Mouse (Mus musculus) retina, embryonic 14.5 days (tissue): ENCODE measurements around the gene Fgf18.

Source experiments
- DNase-seq: peaks from one replicate; pipeline ENCODE4 v3.0.0-alpha.2; 2015; ENCODE audit warnings: low spot score

Fgf18 gene

DNA sequence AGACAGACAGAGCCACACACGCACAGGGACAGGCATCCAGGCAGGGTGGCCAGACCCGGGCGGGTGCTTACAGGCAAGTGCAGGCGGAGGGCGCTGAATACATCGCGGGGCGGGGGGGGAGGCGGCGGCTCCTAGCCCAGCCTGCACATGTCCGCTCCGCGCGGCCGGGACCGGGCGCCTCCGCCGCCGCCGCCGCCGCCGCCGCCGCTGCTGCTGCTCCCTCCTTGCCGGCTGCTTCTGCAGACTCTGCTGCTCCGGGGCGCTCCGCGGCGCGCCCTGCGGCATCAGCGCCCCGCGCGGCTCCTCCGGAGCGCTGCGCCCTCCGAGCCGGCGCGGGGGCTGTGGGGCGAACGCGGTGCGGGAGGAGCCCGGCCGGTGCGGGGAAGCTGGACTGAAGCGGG is at the start of gene Fgf18:
Fgf18 (minus strand) TSS at position 230 of the 401 bp plus-strand sequence.
- peak; percentile 64 for DNase-seq

DNA sequence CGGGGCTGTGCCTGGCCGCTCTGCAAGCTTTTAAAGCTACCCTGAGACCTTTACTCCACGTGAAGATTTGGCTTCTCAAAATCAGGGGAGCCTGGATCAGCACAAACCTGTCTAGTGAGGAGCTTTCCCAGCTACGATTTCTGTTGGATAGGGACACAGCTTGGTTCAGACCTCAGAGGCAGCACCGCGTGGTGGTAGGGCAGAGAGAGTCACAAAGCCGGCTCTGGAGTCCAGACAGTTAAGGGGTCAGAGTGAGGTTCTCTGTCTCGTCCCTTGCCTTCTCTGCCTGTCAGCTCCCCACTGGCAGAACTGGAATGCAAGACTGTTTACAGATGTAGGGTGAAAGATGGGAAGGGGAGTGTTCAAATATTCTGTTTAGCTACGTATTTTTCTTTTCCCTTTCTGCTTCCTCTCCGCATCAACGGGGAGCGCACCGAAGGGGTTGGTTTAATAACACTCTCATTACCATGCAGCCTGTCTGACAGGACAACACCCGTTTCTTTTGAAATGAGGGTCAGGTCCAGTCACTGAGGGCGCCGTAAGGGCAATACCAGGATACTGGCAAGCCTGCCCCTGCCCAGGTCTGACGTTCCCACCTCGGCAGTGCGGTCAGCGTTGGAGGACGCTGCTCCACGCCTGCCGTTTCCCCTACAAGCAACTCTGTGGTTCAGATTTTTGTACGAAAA is 49.4 kb upstream of the Fgf18 start:
- DNase-seq, result no peak

DNA sequence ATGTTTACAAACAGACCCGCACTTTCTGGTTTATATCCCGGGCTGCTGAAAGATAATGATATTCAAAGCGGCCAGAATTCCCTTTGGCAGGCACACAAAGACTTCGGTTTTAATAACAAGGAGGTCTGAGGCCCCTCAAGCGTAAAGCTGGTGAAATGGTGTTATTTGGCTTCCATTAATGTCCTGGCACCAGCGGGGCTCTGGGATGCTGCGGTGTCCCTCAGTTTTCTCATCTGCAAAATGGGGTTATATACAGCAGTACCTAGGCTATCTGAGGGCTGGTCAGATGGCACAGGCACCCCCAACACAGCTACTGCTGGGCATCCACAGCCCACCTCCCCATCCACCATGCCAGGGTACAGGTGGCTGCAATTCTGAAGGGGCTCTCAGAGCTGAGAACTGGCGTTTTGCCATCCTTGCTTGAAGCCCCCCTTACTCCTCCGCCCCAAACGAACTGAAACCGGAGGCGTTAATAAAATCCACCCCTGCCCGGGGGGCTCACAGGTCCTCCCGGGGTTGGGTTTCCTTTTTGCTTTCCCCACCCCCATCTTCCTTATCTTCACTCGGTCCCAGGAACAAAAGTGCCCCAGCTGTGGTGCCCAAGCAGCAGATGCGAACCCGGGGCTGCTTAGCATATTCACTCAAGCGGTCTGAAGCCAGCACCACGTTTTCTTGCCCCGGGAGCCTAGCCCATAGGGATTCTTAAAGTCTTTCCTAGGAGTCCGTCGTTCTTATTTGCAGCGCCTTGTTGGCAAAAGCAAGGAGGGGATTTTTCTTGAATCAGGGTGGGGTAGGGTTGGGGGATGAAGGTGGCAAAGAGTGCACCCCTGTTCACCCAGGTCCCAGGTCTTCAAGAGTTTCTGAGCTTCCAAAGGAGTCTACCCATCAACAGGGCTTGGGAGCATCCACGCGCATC is 48.6 kb upstream of the Fgf18 start:
- no peak for DNase-seq

DNA sequence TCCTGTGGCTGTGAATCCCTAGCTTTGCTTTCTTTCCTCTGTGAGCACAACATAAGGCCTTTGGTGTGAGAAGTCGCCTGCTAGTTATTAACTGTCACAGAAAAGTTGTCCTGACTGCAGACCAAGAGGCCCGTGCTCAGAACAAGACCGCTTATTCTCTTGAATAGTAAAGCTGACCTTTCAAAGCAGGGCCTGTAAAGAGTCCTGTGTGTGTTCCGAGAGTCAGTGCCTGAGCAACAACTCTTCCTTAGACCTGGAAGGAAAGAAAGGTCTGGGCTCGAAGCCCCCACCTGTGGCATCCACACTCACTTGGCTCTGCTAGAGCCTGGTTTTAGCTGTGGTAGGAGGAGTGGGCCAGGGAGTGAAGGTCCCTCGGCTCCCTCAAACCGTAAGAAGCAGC is 47.9 kb upstream of the Fgf18 start:
- no peak for DNase-seq

DNA sequence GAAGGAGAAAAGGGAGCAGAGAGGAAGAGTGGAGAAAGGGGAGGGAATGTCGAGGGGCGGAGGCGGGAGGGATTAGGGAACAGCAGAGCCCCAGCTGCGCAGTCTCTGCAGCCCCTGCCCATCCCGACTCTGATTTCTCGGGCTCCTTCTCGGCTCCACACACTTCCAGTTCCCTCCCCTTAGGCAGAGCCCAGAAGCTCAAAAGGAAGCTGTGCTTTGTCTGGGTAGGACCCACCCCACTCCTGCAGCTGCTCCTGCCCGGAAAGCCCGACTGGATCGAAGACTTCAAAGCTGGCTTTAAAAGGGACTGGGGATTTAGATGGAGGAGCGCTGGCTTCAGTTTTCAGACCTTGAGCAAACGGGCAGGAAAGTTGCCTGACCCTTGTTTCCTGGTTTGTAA is 46.5 kb upstream of the Fgf18 start:
- DNase-seq, result no peak

DNA sequence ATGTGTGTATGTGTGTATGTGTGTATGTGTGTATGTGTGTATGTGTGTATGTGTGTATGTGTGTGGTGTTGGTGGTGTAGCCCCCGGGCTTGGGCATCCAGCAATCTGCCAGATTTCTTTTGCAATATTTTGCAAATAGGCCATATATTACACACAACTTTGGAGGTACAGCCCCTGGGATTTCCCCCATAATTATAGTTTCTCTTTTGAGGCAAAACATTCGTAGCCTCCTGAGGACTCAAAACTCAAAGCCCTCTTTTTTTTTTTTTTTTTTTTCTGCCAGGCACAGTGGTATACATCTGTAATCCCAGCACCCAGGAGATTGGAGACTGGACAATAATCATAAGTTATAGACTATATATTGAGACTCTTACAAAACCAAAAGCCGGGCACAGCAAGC is 34.6 kb upstream of the Fgf18 start:
- no peak for DNase-seq

DNA sequence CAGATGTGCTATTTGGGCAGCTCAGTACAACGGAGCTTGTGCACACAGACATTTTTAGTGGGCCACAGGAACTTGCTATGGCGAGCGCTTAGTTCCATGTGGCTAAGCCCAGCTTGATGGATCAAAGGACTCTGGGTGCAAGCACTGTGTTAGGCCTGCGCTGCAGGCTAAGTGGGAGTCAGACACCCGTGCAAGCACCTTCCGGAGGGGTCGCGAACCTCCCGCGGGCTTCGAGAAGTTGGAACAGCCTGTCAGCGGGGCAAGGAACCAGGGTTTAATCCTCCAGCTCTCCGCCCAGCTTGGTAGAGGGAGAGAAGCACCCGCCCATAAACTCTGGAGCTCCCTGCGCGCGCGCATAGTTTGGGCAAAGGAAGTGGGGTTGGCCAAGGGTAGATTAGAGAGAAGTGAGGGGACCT is 33.5 kb upstream of the Fgf18 start:
- DNase-seq, result peak; percentile 51

DNA sequence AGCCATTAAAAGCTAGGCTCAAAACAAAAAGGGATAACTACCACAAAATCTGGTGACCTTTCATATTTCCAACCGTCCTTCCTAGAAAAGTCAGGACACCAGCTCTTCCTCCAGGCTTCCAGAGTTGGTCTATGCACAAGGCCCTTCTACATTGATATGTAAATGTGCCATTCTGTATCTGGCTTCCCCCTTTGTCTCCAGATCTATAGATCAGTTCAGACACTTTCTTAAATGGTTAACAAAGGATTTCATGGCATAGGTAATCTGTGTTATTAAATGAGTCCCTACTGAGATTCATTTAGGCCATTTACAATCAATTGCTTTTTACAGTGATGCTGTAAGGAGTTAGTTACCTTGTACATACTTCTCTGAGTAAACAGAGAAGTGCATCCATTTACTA is 32.6 kb upstream of the Fgf18 start:
- no peak for DNase-seq

DNA sequence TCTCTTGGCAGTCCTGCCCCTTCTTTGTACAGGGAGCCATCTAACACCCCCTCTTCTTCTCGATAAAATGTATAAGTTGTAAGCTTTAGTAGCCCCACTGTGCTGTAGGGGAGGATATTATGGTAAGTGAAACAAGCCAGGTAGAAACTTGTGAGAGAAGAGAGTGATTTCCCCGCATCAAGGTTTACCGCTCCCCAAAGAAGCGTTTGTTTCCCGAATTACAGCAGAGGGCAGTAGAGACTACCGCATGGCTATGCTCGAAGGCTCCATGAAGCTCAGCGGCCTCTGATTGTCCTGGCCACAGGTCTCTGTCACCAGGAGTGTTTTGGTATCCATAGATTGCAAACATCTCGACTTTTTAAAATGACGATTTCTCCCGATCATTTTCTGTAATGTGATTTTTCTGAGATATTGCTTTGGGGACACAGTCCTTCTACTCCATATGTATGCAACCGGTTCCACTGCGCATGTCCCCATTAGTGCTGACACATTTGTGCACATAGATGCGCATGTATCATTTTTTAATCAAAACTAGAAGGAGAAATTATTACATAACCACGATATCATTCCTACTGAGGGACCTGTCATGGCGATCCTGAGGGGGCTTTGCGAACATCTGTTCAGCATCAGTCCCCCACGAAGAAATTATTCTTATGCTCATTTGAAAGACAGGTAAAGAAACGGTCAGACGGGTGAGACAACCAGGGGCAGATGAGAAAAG is 29.5 kb upstream of the Fgf18 start:
- DNase-seq, result peak; percentile 84

DNA sequence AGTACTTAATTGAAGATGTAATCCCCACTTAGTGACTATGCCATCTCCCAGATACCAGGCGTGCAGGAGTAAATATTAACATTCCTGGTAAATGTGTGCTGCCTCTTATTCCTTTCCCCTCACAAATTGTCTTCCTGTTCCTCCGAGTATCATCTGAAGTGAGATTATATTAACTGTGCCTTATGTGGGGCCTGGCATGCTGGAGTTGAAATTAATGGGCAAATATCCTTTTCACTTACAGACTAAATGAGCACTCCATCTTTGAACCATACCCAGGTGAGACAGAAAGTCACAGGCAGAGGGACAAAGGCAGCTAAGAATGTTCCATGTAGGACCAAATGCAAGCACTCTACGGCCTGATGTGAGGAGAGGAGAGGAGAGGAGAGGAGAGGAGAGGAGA is 28.6 kb upstream of the Fgf18 start:
- DNase-seq, result no peak

DNA sequence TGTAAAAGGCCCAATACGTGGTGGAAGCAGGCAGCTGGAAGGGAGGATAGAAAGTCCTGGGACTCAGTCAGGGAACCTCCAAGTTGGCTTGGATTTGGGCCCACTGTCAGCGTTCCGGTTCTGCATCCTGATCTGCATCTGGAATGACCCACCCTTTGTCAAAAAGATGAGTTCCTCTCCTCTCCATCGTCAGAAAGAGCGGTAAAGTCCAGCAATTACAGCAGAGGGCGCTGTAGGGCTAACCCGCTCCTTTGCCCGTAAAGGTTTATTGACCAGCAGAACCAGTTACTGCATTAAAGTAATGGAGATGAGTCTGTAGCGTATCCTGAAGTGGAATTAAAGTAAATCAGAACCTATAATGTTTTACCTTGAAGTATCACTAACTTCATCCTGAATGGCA is 23.3 kb upstream of the Fgf18 start:
- peak; percentile 83 for DNase-seq

DNA sequence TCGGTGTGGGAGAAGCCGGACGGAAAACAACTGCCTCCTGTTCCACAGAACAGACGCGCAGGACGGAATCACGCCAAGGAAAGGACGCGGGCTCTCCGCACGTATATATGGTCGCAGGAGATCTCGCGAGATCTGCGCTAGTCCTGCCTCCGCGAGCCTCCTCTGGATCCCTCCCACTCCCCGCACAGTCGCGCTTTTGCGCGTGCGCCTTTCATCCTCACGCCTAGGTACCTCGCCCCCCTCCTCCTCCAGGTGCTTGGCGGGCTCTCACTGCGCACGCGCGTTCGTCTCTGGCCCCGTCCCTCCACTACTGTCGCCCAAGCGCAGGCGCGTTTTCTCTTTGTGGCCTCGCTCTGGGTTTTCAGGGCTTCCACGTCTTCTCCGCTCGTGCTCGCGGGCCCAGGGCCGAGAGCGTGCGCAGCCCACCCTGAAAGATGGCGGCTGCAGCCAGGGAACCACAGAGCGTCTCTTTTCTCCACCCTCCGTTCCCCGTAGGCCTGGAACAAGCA is 15.9 kb upstream of the Fgf18 start, which contains the start of gene Npm1:
Npm1 (minus strand) TSS at position 209 of the 509 bp plus-strand sequence.
- DNase-seq, result peak; percentile 100

DNA sequence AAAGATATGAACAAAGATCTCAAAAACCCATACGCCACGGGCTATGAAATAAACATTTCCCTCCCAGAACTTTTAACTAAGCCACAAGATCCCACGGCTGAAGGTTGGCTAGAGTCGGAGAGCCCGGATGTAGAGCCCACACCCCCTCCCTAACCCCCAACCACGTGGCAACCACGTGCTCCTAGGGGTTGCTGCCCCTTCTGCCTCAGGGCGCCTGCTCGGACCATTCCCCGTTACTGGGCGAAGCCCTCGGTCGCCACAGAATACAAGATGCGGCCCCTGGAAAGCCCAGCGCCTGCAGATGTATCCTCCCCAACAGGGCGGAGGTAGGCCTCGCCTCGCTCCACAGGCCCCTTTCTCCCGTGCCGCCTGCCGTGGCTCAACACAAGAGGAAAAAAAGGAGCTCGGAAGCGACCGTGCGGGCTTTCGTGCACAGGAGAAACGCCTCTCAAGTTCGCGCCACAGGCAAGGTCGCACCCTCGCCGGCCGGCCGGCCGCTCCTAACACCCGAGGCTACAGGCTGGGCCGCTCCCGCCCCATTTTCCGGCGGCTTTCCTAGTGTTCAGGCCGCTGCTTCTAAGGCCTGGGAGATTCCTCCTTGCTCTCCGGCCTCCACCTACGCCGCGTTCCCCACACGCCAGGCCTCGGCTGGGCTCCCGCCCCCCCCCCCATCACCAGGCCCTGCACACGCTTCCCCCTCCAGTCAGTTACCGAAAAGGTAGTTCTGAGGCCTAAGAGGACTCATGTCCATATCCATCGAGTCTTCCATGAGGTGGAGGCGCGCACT is 15.2 kb upstream of the Fgf18 start:
- peak; percentile 82 for DNase-seq

DNA sequence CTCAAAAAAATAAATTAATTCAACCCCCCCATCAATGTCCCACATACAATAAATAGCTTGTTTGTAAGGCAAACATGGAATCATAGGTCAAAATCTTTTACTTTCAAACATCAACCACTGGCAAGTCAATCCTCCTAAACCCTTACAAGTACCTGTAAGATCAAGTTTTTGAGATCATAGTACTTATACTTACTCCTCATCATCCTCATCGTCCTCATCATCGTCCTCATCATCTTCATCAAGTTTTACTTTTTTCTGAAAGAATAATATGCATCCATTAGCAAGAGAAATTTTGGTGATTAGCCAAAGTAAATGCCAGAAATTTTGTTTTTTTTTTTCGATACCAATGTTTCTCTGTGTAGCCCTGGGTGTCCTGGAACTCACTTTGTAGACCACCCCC is 12.5 kb upstream of the Fgf18 start:
- DNase-seq, result no peak

DNA sequence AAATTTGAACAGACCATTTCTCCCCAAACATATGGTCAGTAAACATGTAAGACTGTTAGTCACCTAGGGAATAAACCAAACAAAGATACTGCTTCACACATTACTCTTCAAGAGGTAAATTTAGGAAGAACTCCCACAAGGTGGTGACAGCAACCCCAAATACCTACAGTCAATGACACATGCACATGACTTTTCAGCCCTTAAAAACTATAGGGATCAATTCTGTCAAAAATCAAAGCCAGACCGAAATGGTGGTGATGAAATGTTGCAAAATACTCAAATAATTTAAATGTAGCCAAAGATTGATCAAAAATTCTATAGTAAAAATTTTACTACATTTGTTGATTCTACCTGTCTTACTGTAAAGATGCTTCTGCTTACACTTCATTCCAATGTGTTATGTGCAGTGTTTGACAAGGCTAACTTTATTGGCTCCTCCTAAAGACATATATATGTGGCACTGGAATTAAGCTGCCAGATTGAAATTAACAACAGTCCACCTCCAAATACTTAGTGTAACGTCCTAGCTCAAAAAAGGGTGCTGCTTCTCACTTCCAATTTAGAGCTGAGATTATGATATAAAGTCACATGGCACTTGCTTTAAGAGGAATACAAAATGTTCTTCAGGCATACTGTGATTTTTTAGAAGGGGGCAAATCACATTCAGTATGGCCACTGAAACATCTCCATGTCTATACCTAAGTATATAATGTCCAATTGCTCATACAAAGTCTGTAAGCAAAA is 10.4 kb upstream of the Fgf18 start:
- DNase-seq, result no peak

DNA sequence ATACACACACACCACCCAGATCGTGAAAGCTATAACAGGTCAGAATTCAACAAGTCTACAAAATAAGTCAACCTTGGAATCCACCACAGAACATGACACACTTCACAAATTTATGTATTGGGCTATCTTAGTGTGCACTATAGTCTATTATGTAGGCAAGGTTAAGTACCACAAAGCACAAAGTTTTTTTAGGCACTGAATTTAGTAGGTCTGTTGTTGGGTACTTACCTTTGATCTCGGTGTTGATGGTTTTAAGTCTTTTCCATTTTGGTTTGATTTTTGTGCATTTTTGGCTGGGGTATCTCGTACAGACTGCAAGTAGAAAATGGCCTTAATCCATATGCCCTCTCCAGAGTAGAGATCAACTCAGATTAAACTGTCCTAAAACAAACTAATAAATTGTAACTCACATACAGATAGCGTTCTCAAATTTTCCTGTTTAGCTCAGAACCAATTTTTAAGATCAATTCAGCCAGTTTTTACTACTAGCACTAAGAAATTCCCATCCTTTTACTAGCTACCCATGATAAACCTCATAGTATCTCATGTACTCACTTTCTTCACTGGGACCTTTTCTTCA is 9.3 kb upstream of the Fgf18 start:
- DNase-seq, result no peak

DNA sequence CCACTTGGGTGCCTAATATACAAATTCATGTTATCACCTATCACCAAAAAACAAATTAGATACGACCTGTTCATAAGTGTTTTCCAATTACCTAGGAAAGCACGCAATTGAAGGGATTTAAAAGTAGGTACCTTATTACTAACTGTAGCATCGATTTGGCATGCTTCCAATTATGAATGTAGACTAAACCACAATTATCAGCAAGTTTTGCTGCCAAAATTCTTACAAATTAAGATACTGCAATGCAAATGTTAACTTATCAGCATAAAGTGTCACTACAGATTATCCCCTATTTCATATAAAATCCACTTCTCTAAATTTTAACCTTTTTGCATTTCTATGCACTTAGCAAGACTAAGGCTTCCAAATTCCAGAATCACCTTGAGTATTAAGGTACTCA is 7.3 kb upstream of the Fgf18 start:
- no peak for DNase-seq

DNA sequence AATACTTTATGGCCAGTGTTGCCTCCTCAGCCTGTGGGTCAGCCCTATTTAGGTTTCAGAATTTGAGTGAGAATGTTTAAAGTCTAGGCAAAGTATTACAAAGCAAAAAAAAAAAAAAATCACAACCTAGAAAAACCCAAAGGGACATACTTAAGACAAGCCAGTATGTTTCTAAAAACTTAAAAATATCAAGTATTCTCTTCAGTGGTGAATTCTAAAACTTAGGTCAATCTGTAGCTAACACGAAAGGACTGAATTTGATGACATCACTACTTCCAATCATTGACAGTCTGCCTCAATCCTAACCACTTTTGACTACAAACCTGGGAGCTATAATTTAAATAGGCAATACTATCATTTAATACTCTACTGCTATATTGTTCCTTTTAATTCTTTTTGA is 5.8 kb upstream of the Fgf18 start:
- no peak for DNase-seq

DNA sequence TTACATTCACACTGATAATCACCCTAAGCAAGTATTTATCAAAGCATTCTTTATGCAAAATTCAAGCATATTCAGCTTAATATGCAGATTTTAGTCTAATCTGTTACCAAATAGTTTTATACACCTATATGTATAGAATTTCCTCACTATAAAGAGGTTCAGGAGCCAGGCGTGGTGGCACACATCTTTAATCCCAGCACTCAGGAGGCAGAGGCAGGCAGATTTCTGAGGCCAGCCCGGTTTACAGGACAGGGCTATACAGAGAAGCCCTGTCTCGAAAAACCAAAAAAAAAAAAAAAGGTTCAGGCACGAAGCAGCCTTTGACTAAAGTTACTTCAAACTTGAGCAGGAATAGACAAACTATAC is 4.6 kb upstream of the Fgf18 start:
- no peak for DNase-seq

DNA sequence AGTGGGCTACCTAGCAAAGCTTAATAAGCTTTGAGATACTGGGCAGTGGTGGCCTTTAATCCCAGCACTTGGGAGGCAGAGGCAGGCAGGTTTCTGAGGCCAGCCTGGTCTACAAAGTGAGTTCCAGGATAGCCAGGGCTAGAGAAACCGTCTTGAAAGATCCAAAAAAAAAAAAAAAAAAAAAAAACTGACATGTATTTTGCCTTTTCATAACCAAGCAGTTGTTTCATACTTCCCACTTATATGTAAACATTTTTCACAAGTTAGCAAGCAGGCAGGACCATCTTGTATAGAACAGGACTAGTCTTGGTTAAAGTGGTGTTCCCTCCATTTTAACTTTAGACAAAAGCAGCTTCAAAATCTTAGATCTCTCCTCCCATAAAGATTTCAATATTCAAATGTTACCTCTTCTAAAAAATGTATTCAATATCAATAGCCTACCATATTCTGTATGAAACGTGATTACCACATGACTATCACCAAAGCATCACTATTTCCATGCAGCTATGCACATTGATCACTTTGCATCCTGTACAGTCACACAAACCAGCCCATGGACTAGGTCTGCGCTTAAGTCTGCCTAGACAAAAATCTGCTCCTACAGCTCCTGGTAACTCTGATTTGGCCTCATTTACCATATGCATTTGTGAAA is 4.1 kb upstream of the Fgf18 start:
- no peak for DNase-seq
